Mouse (Mus musculus): ENCODE results near the gene 4430402I18Rik. TPM values are rescaled to one million over a fixed set of nuclear protein-coding genes. Genes with fewer than 3 reads are reported as not detected.

The 4430402I18Rik gene
- polyA plus RNA-seq, 1 experiment = 0.09 TPM

DNA sequence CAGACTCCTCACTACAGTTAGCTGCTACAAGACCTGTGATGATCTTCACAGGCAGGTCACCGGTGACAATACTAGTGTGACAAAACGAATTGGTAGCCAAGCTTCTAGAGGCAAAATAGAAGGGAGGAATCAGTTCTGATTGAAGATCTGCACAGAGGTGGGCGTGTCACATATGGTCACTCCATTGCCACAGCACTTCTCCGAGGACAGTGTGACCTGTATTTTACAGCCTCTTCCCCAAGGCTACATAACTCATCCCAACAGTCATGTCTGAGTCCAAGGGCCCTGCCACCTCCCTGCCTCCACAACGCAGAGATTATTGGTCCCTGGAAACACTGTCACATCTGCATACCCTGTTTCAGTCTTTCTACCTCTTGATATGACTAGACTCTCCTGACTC, 1.6 kb upstream of the 4430402I18Rik start:
- Histone ChIP-seq H3K27me3 (ENCODE audit: control insufficient read depth, insufficient read depth, low read length) (no peaks in the 10 kb centered on the region), H3K4me1 (ENCODE audit: control insufficient read depth, insufficient read depth, insufficient read length) (peaks cover 9% of the 10 kb centered on the region), H3K27ac (ENCODE audit: insufficient read depth, low read length) (no peak overlapping the region), H3K4me3 (ENCODE audit: extremely low read depth, insufficient read depth, insufficient read length) (no peak overlapping the region), H3K36me3 (ENCODE audit: control insufficient read depth, insufficient read depth, low read length) (peaks cover 1% of the 10 kb centered on the region; the same call in 1 of the 2 replicates)
- WGBS = 88% methylated on average over 5 of the region's 5 CpGs
- TF ChIP-seq POLR2A (IDR thresholded peaks at IDR 0.05; ENCODE audit: low read depth, low read length) (no peak), CTCF (IDR thresholded peaks at IDR 0.05; ENCODE audit: extremely low read depth, insufficient read depth, insufficient read length, insufficient replicate concordance) (no peak)
- DNase-seq (ENCODE audit: low read depth in 1 of 2, low spot score in 2 of 2) = no peak

DNA sequence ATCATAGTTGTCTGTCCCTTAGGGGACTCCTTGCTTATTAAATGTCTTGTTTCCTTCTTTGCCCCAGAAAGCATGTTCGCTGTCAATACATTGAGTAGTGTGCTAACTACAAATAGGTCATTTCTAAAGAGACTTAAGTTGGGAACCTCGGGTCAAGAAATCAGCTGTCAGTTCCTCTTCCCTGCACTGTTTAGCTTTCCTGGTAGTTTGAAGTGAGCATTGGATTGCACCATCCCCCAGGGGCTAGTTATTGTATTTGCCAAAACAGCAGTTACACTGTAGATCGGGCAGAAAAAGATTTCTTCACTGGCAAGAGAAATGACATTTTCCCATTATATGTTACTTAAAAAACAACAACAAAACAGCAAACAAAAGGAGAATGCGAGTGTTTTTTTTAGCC, 578 bp upstream of the 4430402I18Rik start:
- TF ChIP-seq POLR2A (IDR thresholded peaks at IDR 0.05; ENCODE audit: low read depth, low read length) = no peak
- TF ChIP-seq CTCF (IDR thresholded peaks at IDR 0.05; ENCODE audit: extremely low read depth, insufficient read depth, insufficient read length, insufficient replicate concordance) = no peak
- Histone ChIP-seq H3K4me1 (ENCODE audit: control insufficient read depth, insufficient read depth, insufficient read length) (peaks cover 9% of the 10 kb centered on the region), H3K27ac (ENCODE audit: insufficient read depth, low read length) (no peak overlapping the region), H3K27me3 (ENCODE audit: control insufficient read depth, insufficient read depth, low read length) (peaks cover 2% of the 10 kb centered on the region; the same call in 1 of the 2 replicates), H3K4me3 (ENCODE audit: extremely low read depth, insufficient read depth, insufficient read length) (no peak overlapping the region), H3K36me3 (ENCODE audit: control insufficient read depth, insufficient read depth, low read length) (peaks cover 1% of the 10 kb centered on the region; the same call in 1 of the 2 replicates)
- no peak for DNase-seq (ENCODE audit: low read depth in 1 of 2, low spot score in 2 of 2)
- 88% methylated on average over 4 of the region's 4 CpGs for WGBS

DNA sequence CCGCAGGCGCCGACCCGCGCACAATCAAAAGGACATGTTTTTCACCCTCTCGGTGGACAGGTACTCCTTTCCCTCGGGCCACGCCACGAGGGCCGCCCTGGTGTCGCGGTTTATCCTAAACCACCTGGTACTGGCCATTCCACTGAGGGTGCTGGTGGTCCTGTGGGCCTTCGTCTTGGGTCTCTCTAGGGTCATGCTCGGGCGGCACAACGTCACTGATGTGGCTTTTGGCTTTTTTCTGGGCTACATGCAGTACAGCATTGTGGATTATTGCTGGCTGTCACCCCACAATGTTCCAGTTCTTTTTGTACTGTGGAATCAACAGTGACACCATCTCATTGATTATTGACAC, 3.1 kb downstream of the 4430402I18Rik start:
- no peaks in the 10 kb centered on the region for H3K36me3 ChIP-seq (ENCODE audit: control insufficient read depth, insufficient read depth, low read length)
- DNase-seq (ENCODE audit: low read depth in 1 of 2, low spot score in 2 of 2) = no peak
- H3K4me3 ChIP-seq (ENCODE audit: extremely low read depth, insufficient read depth, insufficient read length) = peak overlapping the region; percentile 84
- no peak overlapping the region for H3K27ac ChIP-seq (ENCODE audit: insufficient read depth, low read length)
- peaks cover 9% of the 10 kb centered on the region for H3K4me1 ChIP-seq (ENCODE audit: control insufficient read depth, insufficient read depth, insufficient read length)
- WGBS = 9% methylated on average over 16 of the region's 16 CpGs
- peaks cover 2% of the 10 kb centered on the region; the same call in 1 of the 2 replicates for H3K27me3 ChIP-seq (ENCODE audit: control insufficient read depth, insufficient read depth, low read length)
- TF ChIP-seq POLR2A (IDR thresholded peaks at IDR 0.05; ENCODE audit: low read depth, low read length) (no peak), CTCF (IDR thresholded peaks at IDR 0.05; ENCODE audit: extremely low read depth, insufficient read depth, insufficient read length, insufficient replicate concordance) (no peak)

DNA sequence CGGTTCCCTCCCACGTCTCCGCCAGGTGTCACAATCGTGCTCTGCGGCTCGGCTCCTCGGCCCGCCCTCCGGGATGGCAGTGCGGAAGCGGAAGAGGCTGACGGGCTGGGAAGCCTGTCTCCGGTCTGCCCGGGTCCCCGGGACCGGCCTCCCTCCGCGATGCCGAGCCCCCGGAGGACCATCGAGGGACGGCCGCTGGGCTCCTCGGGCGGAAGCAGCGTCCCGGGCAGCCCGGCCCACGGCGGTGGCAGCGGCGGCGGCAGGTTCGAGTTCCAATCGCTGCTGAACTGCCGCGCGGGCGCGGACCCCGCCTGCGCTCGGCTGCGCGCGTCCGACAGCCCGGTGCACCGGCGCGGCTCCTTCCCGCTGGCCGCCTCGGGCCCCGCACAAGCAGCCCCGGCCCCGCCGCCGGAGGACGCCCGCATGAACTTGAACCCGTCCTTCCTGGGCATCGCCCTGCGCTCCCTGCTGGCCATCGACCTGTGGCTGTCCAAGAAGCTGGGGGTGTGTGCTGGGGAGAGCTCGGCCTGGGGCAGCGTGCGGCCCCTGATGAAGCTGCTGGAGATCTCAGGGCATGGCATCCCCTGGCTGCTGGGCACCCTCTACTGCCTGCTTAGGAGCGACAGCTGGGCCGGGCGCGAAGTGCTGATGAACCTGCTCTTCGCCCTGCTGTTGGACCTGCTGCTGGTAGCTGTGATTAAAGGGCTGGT, 3.6 kb downstream of the 4430402I18Rik start, which contains the start of gene Plpp6:
TSS of gene Plpp6 (plus strand) at position 112 of the 710 bp plus-strand sequence.
- H3K4me3 ChIP-seq (ENCODE audit: extremely low read depth, insufficient read depth, insufficient read length) = peak within 1 kb of the TSS; percentile 84
- H3K27me3 ChIP-seq (ENCODE audit: control insufficient read depth, insufficient read depth, low read length) = peaks cover 2% of the 10 kb centered on the region; the same call in 1 of the 2 replicates
- peaks cover 9% of the 10 kb centered on the region for H3K4me1 ChIP-seq (ENCODE audit: control insufficient read depth, insufficient read depth, insufficient read length)
- no peaks in the 10 kb centered on the region for H3K36me3 ChIP-seq (ENCODE audit: control insufficient read depth, insufficient read depth, low read length)
- TF ChIP-seq CTCF (IDR thresholded peaks at IDR 0.05; ENCODE audit: extremely low read depth, insufficient read depth, insufficient read length, insufficient replicate concordance) = peak; percentile 30; the same call in 1 of the 2 replicates
- peak; percentile 43 for TF ChIP-seq POLR2A (IDR thresholded peaks at IDR 0.05; ENCODE audit: low read depth, low read length)
- DNase-seq (ENCODE audit: low read depth in 1 of 2, low spot score in 2 of 2) = peak in 1 of 2 experiments; percentile 76
- H3K27ac ChIP-seq (ENCODE audit: insufficient read depth, low read length) = peak within 1 kb of the TSS; percentile 57
- WGBS = under 1% methylated on average over 71 of the region's 73 CpGs

DNA sequence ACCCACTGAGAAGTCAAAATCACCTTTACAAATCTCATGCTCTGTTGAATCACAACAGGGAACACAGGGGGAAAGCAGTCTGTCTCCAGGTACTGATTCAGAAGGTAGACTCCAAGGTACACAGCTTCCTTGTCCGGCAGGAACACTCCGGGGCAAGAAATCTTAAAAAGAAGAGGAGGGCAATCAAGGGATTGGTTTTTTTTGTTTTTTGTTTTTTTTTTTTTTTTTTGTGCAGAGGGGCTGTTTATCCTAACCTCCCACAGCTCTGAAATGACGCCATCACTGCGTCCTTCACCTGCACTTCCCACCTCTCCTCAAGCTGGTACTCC, 4.1 kb downstream of the 4430402I18Rik start:
- 4% methylated on average over 4 of the region's 4 CpGs for WGBS
- Histone ChIP-seq H3K27ac (ENCODE audit: insufficient read depth, low read length) (no peak overlapping the region), H3K4me3 (ENCODE audit: extremely low read depth, insufficient read depth, insufficient read length) (peak overlapping the region; percentile 84), H3K27me3 (ENCODE audit: control insufficient read depth, insufficient read depth, low read length) (peaks cover 2% of the 10 kb centered on the region; the same call in 1 of the 2 replicates), H3K36me3 (ENCODE audit: control insufficient read depth, insufficient read depth, low read length) (no peaks in the 10 kb centered on the region), H3K4me1 (ENCODE audit: control insufficient read depth, insufficient read depth, insufficient read length) (peaks cover 9% of the 10 kb centered on the region)
- TF ChIP-seq POLR2A (IDR thresholded peaks at IDR 0.05; ENCODE audit: low read depth, low read length) = no peak
- no peak for TF ChIP-seq CTCF (IDR thresholded peaks at IDR 0.05; ENCODE audit: extremely low read depth, insufficient read depth, insufficient read length, insufficient replicate concordance)
- no peak for DNase-seq (ENCODE audit: low read depth in 1 of 2, low spot score in 2 of 2)

DNA sequence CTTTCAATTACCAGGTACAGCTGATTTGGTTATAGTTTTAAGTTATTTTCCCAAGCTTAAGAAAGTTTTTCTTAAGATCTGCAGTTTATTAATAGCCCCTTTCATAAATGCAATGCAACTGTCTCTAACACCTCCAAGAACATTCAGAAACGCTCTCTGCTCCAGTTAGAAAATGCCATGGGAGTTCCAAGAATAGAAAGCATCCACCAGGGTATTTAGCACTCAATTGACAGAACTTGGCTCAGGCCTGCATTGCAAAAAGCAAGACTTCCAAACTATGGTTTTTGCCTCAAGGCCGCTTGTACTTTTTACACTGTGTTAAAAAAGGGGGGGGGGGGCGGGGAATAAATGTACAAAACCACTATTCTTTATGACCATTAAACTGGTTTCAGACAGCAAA, 4.5 kb downstream of the 4430402I18Rik start:
- H3K36me3 ChIP-seq (ENCODE audit: control insufficient read depth, insufficient read depth, low read length) = no peaks in the 10 kb centered on the region
- H3K4me3 ChIP-seq (ENCODE audit: extremely low read depth, insufficient read depth, insufficient read length) = no peak overlapping the region
- no peak overlapping the region for H3K27ac ChIP-seq (ENCODE audit: insufficient read depth, low read length)
- no peak for DNase-seq (ENCODE audit: low read depth in 1 of 2, low spot score in 2 of 2)
- peaks cover 2% of the 10 kb centered on the region; the same call in 1 of the 2 replicates for H3K27me3 ChIP-seq (ENCODE audit: control insufficient read depth, insufficient read depth, low read length)
- 67% methylated on average over 3 of the region's 3 CpGs for WGBS
- peaks cover 9% of the 10 kb centered on the region for H3K4me1 ChIP-seq (ENCODE audit: control insufficient read depth, insufficient read depth, insufficient read length)
- no peak for TF ChIP-seq CTCF (IDR thresholded peaks at IDR 0.05; ENCODE audit: extremely low read depth, insufficient read depth, insufficient read length, insufficient replicate concordance)
- no peak for TF ChIP-seq POLR2A (IDR thresholded peaks at IDR 0.05; ENCODE audit: low read depth, low read length)

DNA sequence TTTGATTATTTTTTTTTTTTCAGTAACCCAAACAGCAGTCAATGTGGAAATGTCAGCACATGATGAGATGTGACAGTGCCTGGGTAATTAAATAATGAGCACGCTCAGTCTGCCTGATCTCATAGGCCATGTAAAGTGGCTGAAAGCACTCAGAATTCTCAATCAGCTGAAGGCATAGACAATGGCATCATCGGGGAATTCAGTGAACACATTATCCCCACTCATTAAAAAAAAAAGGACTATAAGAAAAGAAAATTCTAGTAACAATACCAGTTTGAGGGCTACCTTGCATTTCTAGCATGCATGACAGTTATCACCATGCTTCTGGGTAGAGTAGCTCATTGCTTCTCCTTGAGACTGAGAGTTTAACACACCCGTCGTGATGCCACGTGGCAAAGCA, 16.3 kb downstream of the 4430402I18Rik start:
- no peak for TF ChIP-seq POLR2A (IDR thresholded peaks at IDR 0.05; ENCODE audit: low read depth, low read length)
- TF ChIP-seq CTCF (IDR thresholded peaks at IDR 0.05; ENCODE audit: extremely low read depth, insufficient read depth, insufficient read length, insufficient replicate concordance) = no peak
- 90% methylated on average over 5 of the region's 5 CpGs for WGBS
- no peaks in the 10 kb centered on the region; the same call in 1 of the 2 replicates for H3K27me3 ChIP-seq (ENCODE audit: control insufficient read depth, insufficient read depth, low read length)
- no peak for DNase-seq (ENCODE audit: low read depth in 1 of 2, low spot score in 2 of 2)
- H3K4me1 ChIP-seq (ENCODE audit: control insufficient read depth, insufficient read depth, insufficient read length) = no peaks in the 10 kb centered on the region
- H3K27ac ChIP-seq (ENCODE audit: insufficient read depth, low read length) = no peak overlapping the region
- H3K4me3 ChIP-seq (ENCODE audit: extremely low read depth, insufficient read depth, insufficient read length) = no peak overlapping the region
- H3K36me3 ChIP-seq (ENCODE audit: control insufficient read depth, insufficient read depth, low read length) = no peaks in the 10 kb centered on the region
